Mouse (Mus musculus): ENCODE data around the gene Chrnd.

Chrnd gene

DNA sequence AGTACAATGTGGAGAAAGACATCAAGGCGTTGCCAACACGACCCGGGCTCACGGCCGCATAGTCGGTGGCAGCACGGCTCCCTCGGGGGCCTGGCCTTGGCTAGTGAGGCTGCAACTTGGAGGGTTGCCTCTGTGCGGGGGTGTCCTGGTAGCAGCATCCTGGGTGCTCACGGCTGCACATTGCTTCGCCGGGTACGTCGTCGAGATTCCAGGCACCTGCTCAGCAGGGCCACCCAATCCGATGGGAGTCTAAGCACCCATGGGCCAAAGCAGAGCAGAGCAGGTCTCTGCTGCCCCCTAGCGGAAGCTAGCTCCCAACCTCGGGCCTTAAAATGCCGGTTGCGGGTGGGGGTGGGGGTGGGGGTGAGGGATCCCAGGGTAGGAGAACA, 5.7 kb upstream of the Chrnd start:
- peak; percentile 86 for DNase-seq (ENCODE audit: low read depth)

DNA sequence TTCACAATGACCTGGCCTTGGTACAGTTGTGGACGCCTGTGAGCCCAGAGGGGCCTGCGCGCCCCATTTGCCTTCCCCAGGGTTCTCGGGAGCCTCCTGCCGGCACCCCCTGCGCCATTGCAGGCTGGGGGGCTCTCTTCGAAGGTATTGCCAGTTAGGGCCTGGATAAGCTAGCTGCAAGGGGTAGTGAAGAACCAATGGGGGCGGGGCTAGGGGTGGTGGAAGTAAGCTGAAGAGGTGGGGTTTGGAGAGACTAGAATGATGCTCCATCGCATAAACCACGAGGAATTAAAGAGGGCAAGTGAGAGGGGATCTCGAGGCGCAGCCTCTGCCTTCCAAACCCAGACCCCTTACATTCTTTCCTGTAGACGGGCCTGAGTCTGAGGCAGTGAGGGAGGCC, 4.9 kb upstream of the Chrnd start:
- peak; percentile 37 for DNase-seq (ENCODE audit: low read depth)

DNA sequence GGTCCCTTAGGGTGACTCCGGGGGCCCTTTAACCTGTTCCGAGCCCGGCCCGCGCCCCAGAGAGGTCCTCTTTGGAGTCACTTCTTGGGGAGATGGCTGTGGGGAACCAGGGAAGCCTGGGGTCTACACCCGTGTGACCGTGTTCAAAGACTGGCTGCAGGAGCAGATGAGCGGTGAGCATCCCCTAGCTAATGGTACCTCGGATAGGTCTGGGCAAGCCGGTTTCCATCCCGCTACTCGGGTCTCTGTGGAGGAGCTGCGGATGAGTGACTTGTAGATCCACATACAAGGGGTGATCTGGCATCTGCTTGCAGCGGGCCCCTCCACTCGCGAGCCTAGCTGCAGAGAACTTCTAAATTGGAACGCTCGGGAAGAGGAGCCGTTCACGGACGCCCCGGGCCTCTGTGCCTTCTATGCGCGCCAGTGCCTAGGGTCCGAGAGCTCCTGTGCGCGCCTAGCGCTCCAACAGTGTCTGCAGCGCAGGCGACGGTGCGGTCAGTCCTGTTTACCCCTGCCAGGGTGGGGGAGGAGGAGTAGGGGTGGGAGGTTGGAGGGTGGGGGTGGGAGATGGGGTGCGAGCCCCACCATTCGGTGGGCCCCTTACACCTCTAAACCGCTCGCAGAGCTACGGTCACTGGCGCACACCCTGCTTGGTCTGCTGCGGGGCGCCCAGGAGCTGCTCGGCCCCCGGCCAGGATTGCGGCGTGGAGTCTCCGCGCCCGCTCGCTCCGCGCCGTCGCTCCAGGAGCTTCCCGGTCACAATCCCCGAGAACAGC, 4.0 kb upstream of the Chrnd start:
- DNase-seq (ENCODE audit: low read depth) = peak; percentile 29

DNA sequence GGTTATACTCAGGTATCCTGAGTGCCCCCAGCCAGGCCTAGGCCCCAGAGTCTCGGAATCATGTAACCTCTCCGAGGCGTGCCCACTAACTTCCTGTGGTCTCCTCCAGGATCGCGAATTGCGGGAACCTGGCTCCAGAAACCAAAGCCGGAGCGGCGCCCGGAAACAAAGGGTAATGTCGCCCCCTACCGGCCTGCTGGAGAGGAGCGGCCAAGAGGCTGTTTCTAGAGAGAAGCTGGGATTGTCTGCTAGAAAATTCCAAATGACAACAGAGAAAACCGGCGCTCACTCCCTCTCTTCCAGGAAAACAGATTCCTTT, 3.4 kb upstream of the Chrnd start:
- peak; percentile 79 for DNase-seq (ENCODE audit: low read depth)

DNA sequence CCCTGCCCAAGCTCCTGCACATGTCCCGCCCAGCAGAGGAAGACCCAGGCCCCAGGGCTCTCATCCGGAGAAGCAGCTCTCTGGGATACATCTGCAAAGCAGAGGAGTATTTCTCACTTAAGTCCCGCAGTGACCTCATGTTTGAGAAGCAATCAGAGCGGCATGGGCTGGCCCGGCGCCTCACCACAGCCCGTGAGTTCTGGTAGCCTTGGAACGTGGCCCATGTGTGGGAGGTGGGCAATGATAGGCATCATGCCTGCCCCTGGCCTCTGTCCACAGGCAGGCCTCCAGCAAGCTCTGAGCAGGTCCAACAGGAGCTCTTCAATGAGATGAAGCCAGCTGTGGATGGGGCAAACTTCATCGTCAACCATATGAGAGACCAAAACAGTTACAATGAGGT, 6.9 kb downstream of the Chrnd start:
- no peak for DNase-seq (ENCODE audit: low read depth)

DNA sequence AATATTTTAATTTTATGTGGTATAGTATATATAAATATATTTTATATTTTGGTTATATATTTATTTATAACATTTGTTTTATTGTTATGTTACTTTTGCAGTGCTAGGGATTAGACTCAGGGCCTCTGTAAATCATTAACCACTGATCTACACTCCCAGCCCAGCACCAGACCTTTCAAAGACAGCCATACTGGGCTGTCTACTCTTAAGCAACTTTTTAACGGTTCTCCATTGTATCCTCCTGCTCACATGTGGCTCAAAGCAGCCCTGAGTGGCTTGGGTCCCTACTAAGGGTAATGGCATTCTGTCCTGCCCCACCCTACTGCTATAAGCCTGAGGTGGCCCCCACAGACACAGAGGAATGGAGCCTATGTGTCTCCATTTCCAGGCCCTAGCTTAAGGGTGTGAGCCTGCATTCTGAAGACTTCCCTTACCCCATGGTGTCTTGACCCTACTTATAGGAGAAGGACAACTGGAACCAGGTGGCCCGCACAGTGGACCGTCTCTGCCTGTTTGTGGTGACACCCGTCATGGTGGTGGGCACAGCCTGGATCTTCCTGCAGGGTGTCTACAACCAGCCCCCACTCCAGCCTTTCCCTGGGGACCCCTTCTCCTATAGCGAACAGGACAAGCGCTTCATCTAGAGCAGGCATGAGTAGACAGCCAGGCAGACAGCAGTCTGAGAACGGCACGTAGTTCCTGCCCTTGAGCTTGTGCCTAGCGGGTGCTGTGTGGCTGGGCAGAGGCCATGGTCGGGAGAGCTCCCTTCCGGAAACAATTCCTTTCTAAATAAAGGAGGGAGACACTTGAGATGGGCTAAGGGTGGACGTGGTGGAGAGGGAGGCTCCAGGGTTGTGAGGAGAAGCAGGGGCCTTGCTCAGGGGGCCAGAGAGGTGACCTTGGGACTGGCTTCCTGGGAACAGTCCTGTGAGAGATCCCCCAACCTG, 8.0 kb downstream of the Chrnd start:
- DNase-seq (ENCODE audit: low read depth) = no peak

DNA sequence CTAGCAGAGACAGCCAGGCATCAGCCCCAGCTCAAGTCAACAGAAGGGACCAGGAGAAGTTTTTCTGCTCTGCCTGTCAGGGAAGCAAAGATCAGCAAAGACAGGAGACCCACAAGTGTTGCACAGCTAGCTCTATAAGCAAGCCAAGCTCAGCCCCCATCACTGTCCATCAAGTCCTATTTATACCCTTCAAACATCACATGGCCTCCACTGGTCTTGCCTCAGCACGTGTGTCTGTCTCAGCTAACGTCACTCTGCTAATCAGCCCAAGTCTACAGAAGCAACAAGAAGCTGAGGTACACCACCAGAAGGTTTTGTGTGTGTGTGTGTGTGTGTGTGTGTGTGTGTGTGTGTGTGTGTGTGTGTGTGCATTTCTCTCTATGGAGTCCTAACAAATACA, 10.4 kb downstream of the Chrnd start:
- no peak for DNase-seq (ENCODE audit: low read depth)

DNA sequence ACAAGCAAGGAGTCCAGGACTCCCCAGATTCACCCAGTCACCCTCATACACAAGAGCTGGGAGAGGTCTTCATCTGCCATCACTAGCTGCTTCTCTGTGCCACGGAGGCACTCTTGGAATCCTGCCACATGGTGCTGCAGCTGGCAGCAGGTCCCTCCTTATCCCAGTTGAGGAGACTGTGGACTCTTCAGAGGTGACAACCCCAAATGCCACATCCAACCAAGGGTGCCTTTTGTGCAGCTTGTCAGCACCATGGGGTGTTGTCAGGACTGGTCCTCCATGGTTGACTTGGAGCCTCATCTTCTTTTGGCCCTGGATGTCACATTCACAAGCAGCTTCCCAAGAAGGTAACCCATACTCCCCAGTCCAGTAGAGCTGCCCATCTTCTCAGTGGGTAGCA, 11.4 kb downstream of the Chrnd start:
- DNase-seq (ENCODE audit: low read depth) = no peak

DNA sequence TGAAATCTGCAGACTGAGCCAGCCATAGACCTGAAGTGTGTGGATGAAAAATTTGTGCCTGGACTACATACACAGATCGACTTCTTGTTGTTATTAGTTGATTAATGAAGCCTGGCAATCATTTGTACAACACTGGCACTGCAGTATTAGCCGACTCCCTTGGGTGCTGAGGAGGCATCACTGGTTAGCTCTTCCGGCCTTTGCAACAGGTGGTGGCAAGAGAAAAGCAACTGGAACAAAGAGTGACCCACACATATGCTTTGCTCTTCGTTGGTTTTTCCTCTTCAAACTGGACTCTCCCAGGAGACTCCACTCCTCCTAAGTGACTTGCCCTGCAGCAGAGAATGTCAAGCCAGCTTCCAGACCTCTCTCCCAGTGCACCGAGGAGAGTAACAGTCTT, 13.4 kb downstream of the Chrnd start:
- DNase-seq (ENCODE audit: low read depth) = no peak

DNA sequence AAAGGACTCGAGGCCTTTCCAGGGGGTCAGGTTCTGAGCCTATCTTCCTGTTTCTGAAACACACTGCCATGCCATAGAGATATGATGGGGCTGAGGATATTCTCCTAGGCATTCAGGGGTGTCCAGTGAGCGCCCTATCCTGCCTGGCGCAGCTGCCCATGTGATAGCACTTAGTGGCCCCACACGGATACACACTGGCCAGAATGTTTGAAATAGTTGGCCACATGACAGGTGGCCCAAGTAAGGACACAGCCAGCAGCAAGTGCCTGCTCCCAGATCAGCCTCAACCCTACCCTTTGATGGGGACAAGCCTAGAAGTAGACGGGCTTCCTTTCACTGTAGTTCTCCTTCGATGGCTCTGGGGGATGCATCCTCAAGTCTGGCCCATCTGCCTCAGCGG, 14.1 kb downstream of the Chrnd start, which contains the start of gene Chrng:
Gene Chrng (plus strand): TSS at position 193 of the 400 bp plus-strand sequence.
- DNase-seq (ENCODE audit: low read depth) = no peak

DNA sequence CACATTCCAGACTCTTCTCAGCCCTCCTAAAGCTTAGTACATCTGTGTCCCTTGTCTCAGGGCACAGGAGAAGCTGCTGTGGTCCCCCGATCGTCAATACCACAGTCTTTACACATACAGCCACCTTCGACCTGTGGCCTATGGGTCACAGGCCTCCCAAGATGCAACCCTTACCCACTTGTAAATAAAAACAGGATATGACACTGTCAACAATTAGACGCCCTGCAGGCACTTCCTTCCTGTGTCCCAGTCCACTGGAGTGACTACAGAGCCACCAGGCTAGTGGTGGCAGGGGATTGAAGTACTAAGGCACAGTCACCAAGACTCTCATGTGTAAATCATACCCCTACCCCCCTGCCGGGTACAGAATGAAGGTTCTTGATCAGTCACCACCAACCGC, 14.6 kb downstream of the Chrnd start:
- DNase-seq (ENCODE audit: low read depth) = peak; percentile 46

DNA sequence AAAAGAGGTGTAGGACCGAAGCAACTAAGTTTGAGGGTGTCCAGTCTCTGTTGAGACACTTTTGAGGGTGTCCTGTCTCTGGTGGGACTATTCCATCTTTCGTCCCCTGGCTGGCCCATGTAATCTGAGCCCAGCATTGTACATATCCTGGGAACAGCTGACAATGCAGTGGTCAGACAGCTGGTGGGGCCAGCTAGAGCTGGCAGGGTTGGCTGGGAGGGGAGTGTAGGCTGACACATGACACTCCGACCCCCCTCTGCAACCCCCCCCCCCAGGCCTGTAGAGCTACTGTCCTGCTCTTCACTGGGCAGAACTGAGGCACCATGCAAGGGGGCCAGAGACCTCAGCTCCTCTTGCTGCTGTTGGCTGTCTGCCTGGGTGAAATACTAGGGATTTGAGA, 15.1 kb downstream of the Chrnd start:
- DNase-seq (ENCODE audit: low read depth) = no peak

DNA sequence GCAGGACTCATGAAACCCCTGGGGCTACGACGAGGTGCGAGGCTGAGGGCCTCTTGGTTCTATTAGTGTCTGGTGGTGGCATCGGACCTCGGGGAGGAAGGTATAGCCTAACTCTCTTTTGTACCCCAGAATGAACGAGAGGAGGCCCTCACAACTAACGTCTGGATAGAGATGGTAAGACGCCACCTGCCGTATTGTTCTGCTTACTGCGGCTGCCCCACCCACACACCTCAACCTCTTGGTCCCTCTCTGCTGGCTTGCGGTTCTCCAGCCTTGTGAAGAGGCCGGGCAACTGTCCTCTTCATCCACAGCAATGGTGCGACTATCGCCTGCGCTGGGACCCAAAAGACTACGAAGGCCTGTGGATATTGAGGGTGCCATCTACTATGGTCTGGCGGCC, 15.9 kb downstream of the Chrnd start:
- DNase-seq (ENCODE audit: low read depth) = peak; percentile 59

DNA sequence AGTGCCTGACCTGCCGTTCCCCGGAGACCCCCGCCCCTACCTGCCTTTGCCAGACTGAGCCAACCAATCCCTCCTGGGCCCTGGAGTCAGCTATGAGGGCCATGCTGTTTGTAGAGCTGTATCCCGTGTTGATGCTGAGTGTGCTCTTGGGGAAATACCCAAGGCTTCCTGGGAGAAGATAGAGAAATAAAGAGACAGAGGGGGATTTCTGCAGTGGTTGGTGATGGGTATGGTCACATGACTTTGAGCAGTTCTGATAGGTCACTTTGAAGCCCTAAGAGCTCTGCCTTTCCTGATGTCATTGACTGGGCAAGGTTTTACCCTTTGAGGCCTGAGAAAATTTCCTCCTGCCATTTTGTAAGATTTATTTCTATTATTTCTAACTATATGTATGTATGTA, 21.0 kb downstream of the Chrnd start:
- peak; percentile 40 for DNase-seq (ENCODE audit: low read depth)

DNA sequence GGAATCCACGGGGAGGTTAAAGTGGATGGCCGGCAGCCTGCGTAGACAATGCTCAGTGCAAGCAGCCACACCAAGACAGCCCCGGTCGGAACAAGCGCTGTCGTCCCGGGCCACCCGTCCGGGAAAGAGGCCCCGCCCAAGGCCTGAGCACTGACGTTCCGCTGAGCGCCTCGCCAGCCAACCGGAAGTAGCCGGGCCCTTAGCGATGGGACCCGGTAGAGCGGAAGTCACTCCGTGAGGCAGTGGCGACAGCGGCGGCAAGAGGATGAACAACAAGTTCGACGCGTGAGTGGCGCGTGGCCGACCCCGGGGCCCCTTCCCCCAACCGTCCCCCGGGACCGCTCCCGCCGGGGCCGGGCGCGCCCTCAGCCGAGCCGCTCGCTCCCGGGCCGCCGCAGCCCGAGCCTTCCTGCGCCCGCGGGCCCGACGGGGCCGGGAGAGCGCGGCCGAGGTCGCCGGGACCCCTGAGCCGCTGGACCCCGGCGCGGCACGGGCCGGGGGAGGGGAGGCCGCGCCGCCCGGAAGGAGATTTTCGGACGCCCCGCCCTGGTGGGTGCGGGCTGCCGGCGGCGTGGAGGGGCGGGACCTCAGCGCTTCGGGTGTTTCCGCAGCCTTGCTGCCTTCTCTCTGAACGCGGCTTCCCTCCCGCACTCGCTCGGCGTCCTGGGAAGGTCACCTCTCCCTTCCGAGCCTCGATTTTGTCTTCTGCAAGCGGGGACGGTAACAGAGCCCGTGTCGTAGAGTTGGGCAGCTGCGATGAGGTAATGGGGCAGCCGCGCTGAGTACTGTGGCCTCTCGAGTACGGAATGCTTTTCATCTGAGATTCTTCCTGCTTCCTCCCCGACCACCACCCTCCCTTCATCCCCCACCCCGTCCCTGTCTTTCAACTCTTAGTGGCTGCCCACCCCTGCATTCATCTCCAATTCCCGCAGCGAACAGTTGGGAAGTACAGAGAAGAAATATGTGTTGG, 23.6 kb downstream of the Chrnd start, which contains the start of gene Eif4e2:
Gene Eif4e2 (plus strand): TSS at position 180 of the 970 bp plus-strand sequence.
- peak; percentile 96 for DNase-seq (ENCODE audit: low read depth)

DNA sequence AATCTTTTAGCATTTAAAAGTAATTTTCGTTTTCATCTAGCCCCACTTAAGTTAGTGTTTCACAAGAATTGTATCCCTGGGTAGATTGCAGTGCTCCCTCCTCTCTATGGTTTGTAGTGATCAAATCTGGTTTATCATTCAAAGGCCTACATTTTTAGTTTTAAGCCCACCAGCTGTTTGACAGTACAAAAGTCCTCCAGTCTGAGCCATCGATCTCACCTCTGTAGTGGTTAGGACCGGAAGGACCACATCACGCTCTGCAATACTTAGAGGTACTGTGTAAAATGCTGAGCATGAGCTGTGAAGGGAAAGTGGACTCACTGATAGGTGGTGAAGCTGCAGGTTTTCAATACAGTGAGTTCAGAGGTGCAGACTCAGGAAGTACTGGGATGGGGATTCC, 24.3 kb downstream of the Chrnd start:
- peak; percentile 76 for DNase-seq (ENCODE audit: low read depth)

DNA sequence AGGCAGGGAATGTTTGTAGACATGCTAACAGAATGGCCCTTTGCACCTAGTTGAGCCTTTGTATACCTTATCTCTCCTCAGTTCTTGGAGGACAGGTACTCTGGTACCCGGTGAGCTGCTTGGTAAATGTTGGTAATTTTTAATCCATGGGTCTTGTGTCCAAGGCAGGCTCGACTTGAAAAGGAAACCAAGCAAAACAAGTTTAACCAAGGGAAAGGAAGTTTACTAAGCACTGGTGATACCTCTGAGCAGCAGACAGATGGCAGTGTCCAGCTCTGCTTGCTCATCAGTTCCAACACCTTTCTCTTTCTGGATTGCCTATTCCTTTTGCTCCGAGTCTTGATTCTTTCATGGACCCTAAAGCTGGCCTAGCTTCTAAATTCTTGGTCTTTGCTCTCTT, 27.5 kb downstream of the Chrnd start:
- peak; percentile 52 for DNase-seq (ENCODE audit: low read depth)

DNA sequence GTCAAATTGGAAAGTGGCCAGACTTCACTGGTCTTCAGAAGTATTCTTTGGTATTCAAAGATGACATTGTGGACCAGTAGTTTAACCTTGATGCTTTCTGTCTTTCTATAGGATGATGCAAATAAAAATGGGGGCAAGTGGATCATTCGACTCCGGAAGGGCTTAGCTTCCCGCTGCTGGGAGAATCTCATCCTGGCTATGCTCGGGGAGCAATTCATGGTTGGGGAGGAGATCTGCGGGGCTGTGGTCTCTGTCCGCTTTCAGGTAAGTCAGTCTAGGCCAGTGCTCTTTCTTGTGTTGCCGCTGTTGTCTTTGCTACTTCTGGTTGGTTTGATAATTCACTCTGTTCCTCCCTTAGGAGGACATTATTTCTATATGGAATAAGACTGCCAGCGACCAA, 35.3 kb downstream of the Chrnd start:
- no peak for DNase-seq (ENCODE audit: low read depth)

DNA sequence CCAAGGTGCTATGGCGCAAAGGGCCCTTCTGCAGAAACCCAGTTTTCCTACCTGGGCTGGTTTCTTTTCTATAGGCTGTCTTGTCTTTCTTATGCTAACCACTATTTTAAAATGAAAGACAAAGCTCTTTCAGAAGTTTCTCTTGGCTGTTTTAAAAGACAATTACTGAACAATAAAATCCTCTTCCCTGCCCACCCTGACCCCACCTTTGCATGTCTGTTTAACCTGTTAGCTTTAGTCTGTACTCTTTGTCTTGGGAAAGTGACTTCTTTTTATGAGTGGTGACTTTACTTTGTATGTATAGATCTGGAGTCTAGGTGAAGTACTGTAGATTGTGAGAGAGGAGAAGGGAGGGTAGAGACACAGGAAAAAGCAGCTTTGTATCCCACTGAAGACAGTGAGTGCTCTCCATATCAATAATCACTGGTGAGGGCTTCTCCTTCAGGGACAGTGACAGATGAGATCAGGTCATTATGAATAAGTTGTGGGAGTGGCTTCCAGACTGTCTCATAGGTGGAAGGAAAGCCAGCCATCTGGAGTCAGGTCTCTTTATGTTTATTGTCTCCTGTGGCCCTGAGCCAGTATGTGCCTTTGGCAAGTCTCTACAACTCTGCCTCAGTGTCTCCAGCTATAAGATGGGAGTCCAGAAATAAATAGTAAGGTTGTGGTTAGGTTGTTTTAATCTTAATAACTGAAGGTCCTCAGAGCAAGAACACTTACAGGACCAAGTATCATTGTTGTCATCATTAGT, 36.2 kb downstream of the Chrnd start:
- DNase-seq (ENCODE audit: low read depth) = no peak

DNA sequence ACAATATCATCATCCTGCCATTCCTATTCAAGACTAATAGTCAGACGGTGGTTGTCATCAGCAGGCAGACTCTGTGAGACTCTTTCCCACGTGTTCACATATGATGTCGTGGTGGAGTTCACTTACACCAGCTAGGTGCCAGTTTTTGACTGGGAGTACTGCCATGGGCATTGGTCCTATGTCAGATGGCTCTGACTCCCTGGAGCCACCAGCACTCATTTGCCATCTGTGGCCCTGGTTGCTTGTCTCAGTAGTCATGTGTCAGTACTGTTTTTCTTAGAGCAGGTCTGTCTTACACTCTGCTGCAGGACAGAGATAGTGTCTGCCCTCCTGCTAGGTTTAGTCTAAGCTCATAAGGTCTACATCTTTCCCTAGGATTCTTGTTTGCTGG, 36.7 kb downstream of the Chrnd start:
- no peak for DNase-seq (ENCODE audit: low read depth)

DNA sequence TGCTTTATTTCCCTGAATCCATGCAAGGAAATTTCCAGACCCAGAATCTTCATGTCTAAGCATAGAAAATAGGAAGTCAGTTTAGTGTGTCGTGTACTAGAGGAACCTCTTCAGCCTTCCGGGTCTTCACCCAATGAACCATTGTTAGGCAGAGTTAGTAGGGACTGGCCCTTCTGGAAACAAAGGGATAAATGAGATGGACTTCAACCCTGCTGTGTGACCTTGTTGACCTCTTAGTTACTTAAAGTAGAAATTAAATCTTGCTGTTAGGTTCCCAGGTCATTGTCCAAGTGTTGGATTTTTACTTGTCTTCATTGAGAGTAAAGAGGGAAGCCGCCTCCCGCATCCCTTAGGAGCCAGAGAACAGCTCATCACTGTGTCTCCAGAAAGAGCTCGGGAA, 40.2 kb downstream of the Chrnd start:
- no peak for DNase-seq (ENCODE audit: low read depth)

Measured in induced T-regulatory cell, adult 2 months (primary cell).